Mouse (Mus musculus) R1 (cell line): ENCODE data around the gene Rpusd1.

Experiments used
- DNase-seq: peaks from one replicate; pipeline ENCODE4 v3.0.0-alpha.2; 2018; ENCODE audit warnings: low read depth, low spot score

The Rpusd1 gene

GRCm38 (mm10) chr17:25727265-25728008 is at the start of gene Rpusd1, which contains the start of gene Chtf18:
Gene Rpusd1, plus strand, starts transcription at chr17:25727670.
Gene Chtf18, minus strand, starts transcription at chr17:25727419.
- peak; percentile 100 for DNase-seq

GRCm38 (mm10) chr17:25677969-25678368 is 49.5 kb upstream of the Rpusd1 start:
- DNase-seq, result no peak

GRCm38 (mm10) chr17:25679818-25680217 is 47.7 kb upstream of the Rpusd1 start:
- DNase-seq, result peak; percentile 91

- no peak for DNase-seq
Observed at GRCm38 (mm10) chr17:25681636-25682035, 45.8 kb upstream of the Rpusd1 start.

- no peak for DNase-seq
Observed at GRCm38 (mm10) chr17:25686323-25686722, 41.1 kb upstream of the Rpusd1 start.

- no peak for DNase-seq
Observed at GRCm38 (mm10) chr17:25688922-25689321, 38.5 kb upstream of the Rpusd1 start.

- DNase-seq, result no peak
Observed at GRCm38 (mm10) chr17:25696263-25696662, 31.2 kb upstream of the Rpusd1 start.

GRCm38 (mm10) chr17:25698446-25698845 is 29.0 kb upstream of the Rpusd1 start:
- DNase-seq, result peak; percentile 83

- DNase-seq, result peak; percentile 75
Observed at GRCm38 (mm10) chr17:25700863-25701496, 26.5 kb upstream of the Rpusd1 start.

GRCm38 (mm10) chr17:25709994-25710393 is 17.5 kb upstream of the Rpusd1 start:
- DNase-seq, result no peak

GRCm38 (mm10) chr17:25711136-25711535 is 16.3 kb upstream of the Rpusd1 start:
- DNase-seq, result no peak

- no peak for DNase-seq
Observed at GRCm38 (mm10) chr17:25715627-25716026, 11.8 kb upstream of the Rpusd1 start.

- no peak for DNase-seq
Observed at GRCm38 (mm10) chr17:25716130-25716529, 11.3 kb upstream of the Rpusd1 start.

GRCm38 (mm10) chr17:25716711-25717637 is 10.5 kb upstream of the Rpusd1 start, which contains the start of gene Gng13:
Gene Gng13, plus strand, starts transcription at chr17:25717171.
- peak; percentile 53 for DNase-seq

GRCm38 (mm10) chr17:25717691-25718090 is 9.8 kb upstream of the Rpusd1 start:
- peak; percentile 56 for DNase-seq

GRCm38 (mm10) chr17:25721476-25721875 is 6.0 kb upstream of the Rpusd1 start:
- DNase-seq, result no peak

- no peak for DNase-seq
Observed at GRCm38 (mm10) chr17:25723470-25723869, 4.0 kb upstream of the Rpusd1 start.

GRCm38 (mm10) chr17:25723919-25724318 is 3.6 kb upstream of the Rpusd1 start:
- DNase-seq, result peak; percentile 80

GRCm38 (mm10) chr17:25725264-25725663 is 2.2 kb upstream of the Rpusd1 start:
- no peak for DNase-seq

- no peak for DNase-seq
Observed at GRCm38 (mm10) chr17:25728009-25728270, 470 bp downstream of the Rpusd1 start.

GRCm38 (mm10) chr17:25732082-25732481 is 4.6 kb downstream of the Rpusd1 start:
- peak; percentile 70 for DNase-seq

- no peak for DNase-seq
Observed at GRCm38 (mm10) chr17:25735246-25735645, 7.8 kb downstream of the Rpusd1 start.
